Mouse (Mus musculus) CH12.LX (cell line): ENCODE data around the gene Map3k11. TPM values are rescaled to one million over a fixed set of nuclear protein-coding genes. Genes with fewer than 3 reads are reported as not detected.

Source experiments
- DNase-seq: peaks from one replicate; pipeline ENCODE4 v3.0.0-alpha.2; 2013; ENCODE audit errors: extremely low read depth
- H3K27ac ChIP-seq: 2 replicates; pipeline ENCODE4 v1.5.1; 2012; ENCODE audit warnings: low read depth, mild to moderate bottlenecking, control low read depth, moderate library complexity; ENCODE audit not compliant: insufficient read depth
- H3K27me3 ChIP-seq: replicated peaks from 2 replicates; pipeline ENCODE3; 2012; ENCODE audit warnings: inconsistent platforms
- H3K36me3 ChIP-seq, 2 experiments: replicated peaks in 1 of 2; 2 replicates each; pipeline versions ENCODE3 to v1.6.1; 2012; ENCODE audit warnings: inconsistent platforms in 1 of 2, low read length in 1 of 2, mild to moderate bottlenecking in 1 of 2, mixed read lengths in 1 of 2, moderate library complexity in 1 of 2; ENCODE audit not compliant: control insufficient read depth in 1 of 2, insufficient read depth in 1 of 2
- H3K4me1 ChIP-seq, 2 experiments: 2 replicates each; pipeline ENCODE4 v1.6.1; 2012; ENCODE audit warnings: inconsistent platforms in 1 of 2, moderate library complexity in 1 of 2; ENCODE audit not compliant: insufficient read depth in 2 of 2, control insufficient read depth in 1 of 2
- H3K4me2 ChIP-seq: 2 replicates; pipeline ENCODE4 v1.6.1; 2012; ENCODE audit warnings: low read depth, mild to moderate bottlenecking, control low read depth; ENCODE audit not compliant: poor library complexity, insufficient read depth, severe bottlenecking
- H3K4me3 ChIP-seq, 3 experiments: fragments of 150-350 bp in 1 of 3; sonication (generic) in 1 of 3; replicated peaks in 1 of 3; 2 replicates each; pipeline versions ENCODE3 to v1.5.1; 2011 to 2012; ENCODE audit warnings: low read depth in 2 of 3, low read length in 2 of 3, mild to moderate bottlenecking in 2 of 3, moderate library complexity in 2 of 3, control low read depth in 1 of 3, improper control_type of control experiment in 1 of 3, inconsistent platforms in 1 of 3, mixed read lengths in 1 of 3; ENCODE audit not compliant: poor library complexity in 1 of 3
- H3K79me2 ChIP-seq: replicated peaks from 2 replicates; pipeline ENCODE4 v1.6.1; 2012; ENCODE audit warnings: mild to moderate bottlenecking, moderate library complexity; ENCODE audit not compliant: control insufficient read depth, poor library complexity, insufficient read depth, severe bottlenecking; ENCODE audit errors: extremely low read depth
- H3K9ac ChIP-seq: 2 replicates; pipeline ENCODE4 v1.6.1; 2012; ENCODE audit warnings: low read depth, mild to moderate bottlenecking, control low read depth, moderate library complexity; ENCODE audit not compliant: insufficient read depth
- H3K9me3 ChIP-seq: replicated peaks from 2 replicates; pipeline ENCODE3; 2012; ENCODE audit warnings: low read length, inconsistent platforms, mixed read lengths
- BHLHE40 ChIP-seq: IDR thresholded peaks from 2 replicates; pipeline ENCODE4 v1.6.1; 2011; ENCODE audit warnings: mild to moderate bottlenecking, low read depth, low read length, improper control_type of control experiment
- CHD1 ChIP-seq: IDR thresholded peaks from 2 replicates; pipeline ENCODE4 v1.6.1; 2012; ENCODE audit warnings: low read depth, low read length, improper control_type of control experiment, inconsistent platforms
- CHD2 ChIP-seq: IDR thresholded peaks from 2 replicates; pipeline ENCODE4 v1.6.1; 2011; ENCODE audit warnings: low read length, improper control_type of control experiment
- CTCF ChIP-seq, 2 experiments: IDR thresholded peaks in 1 of 2; conservative IDR thresholded peaks in 1 of 2; 2 replicates each; pipeline ENCODE4 v1.5.1; 2011 to 2012; ENCODE audit warnings: low read depth in 2 of 2, low read length in 2 of 2, improper control_type of control experiment in 1 of 2, inconsistent platforms in 1 of 2, mild to moderate bottlenecking in 1 of 2, moderate library complexity in 1 of 2
- E2F4 ChIP-seq: IDR thresholded peaks from 2 replicates; pipeline ENCODE4 v1.6.1; 2011; ENCODE audit warnings: low read depth, low read length, improper control_type of control experiment; ENCODE audit not compliant: insufficient replicate concordance
- ELF1 ChIP-seq: IDR thresholded peaks from 2 replicates; pipeline ENCODE4 v1.6.1; 2014; ENCODE audit warnings: low read depth, mild to moderate bottlenecking, inconsistent platforms, low read length, improper control_type of control experiment
- EP300 ChIP-seq: IDR thresholded peaks from 2 replicates; pipeline ENCODE4 v1.6.1; 2011; ENCODE audit warnings: low read length, improper control_type of control experiment
- ETS1 ChIP-seq: conservative IDR thresholded peaks from 2 replicates; pipeline ENCODE4 v1.6.1; 2012; ENCODE audit warnings: low read depth, mild to moderate bottlenecking, inconsistent platforms, low read length, improper control_type of control experiment, moderate library complexity
- GABPA ChIP-seq: IDR thresholded peaks from 2 replicates; pipeline ENCODE4 v1.6.1; 2012; ENCODE audit warnings: low read depth, low read length, improper control_type of control experiment, inconsistent platforms; ENCODE audit not compliant: insufficient replicate concordance
- HCFC1 ChIP-seq: IDR thresholded peaks from 2 replicates; pipeline ENCODE4 v1.6.1; 2012; ENCODE audit warnings: low read depth, mild to moderate bottlenecking, inconsistent platforms, low read length, improper control_type of control experiment
- IRF4 ChIP-seq: IDR thresholded peaks from 2 replicates; pipeline ENCODE4 v1.6.1; 2014; ENCODE audit warnings: low read depth, mild to moderate bottlenecking, inconsistent platforms, low read length, improper control_type of control experiment
- JUN ChIP-seq: IDR thresholded peaks from 2 replicates; pipeline ENCODE4 v1.6.1; 2011; ENCODE audit warnings: low read depth, mild to moderate bottlenecking, low read length, improper control_type of control experiment, moderate library complexity; ENCODE audit not compliant: insufficient read depth
- JUND ChIP-seq: conservative IDR thresholded peaks from 2 replicates; pipeline ENCODE4 v1.6.1; 2011; ENCODE audit warnings: low read depth, low read length, improper control_type of control experiment
- KAT2A ChIP-seq: IDR thresholded peaks from 2 replicates; pipeline ENCODE4 v1.6.1; 2012; ENCODE audit warnings: low read length, improper control_type of control experiment, inconsistent platforms; ENCODE audit not compliant: insufficient replicate concordance
- MAFK ChIP-seq: IDR thresholded peaks from 2 replicates; pipeline ENCODE4 v1.6.1; 2011; ENCODE audit warnings: low read length, improper control_type of control experiment; ENCODE audit not compliant: insufficient replicate concordance
- MAX ChIP-seq: IDR thresholded peaks from 2 replicates; pipeline ENCODE4 v1.6.1; 2011; ENCODE audit warnings: low read length, improper control_type of control experiment
- MAZ ChIP-seq: IDR thresholded peaks from 2 replicates; pipeline ENCODE4 v1.6.1; 2012; ENCODE audit warnings: low read depth, mild to moderate bottlenecking, inconsistent platforms, low read length, improper control_type of control experiment, moderate library complexity
- MEF2A ChIP-seq: IDR thresholded peaks from 2 replicates; pipeline ENCODE4 v1.6.1; 2014; ENCODE audit warnings: low read depth, mild to moderate bottlenecking, inconsistent platforms, low read length, improper control_type of control experiment, borderline replicate concordance
- MXI1 ChIP-seq: IDR thresholded peaks from 2 replicates; pipeline ENCODE4 v1.6.1; 2011; ENCODE audit warnings: mild to moderate bottlenecking, low read depth, low read length, improper control_type of control experiment
- MYC ChIP-seq: IDR thresholded peaks from 2 replicates; pipeline ENCODE4 v1.6.1; 2011; ENCODE audit warnings: low read depth, mild to moderate bottlenecking, improper control_type of control experiment, low read length
- NELFE ChIP-seq: IDR thresholded peaks from 2 replicates; pipeline ENCODE4 v1.6.1; 2011; ENCODE audit warnings: low read depth, low read length, improper control_type of control experiment
- NRF1 ChIP-seq: IDR thresholded peaks from 2 replicates; pipeline ENCODE4 v1.6.1; 2014; ENCODE audit warnings: low read depth, mild to moderate bottlenecking, inconsistent platforms, low read length, improper control_type of control experiment, moderate library complexity
- PAX5 ChIP-seq: IDR thresholded peaks from 2 replicates; pipeline ENCODE4 v1.6.1; 2012; ENCODE audit warnings: low read length, inconsistent platforms, mixed read lengths
- POLR2A ChIP-seq: IDR thresholded peaks from 2 replicates; pipeline ENCODE4 v1.6.1; 2011; ENCODE audit warnings: low read depth, mild to moderate bottlenecking, improper control_type of control experiment, low read length
- POLR2AphosphoS2 ChIP-seq: IDR thresholded peaks from 2 replicates; pipeline ENCODE4 v1.6.1; 2011; ENCODE audit warnings: low read depth, low read length, improper control_type of control experiment
- RAD21 ChIP-seq: IDR thresholded peaks from 2 replicates; pipeline ENCODE4 v1.6.1; 2011; ENCODE audit warnings: low read depth, mild to moderate bottlenecking, low read length, improper control_type of control experiment, moderate library complexity
- RCOR1 ChIP-seq: conservative IDR thresholded peaks from 2 replicates; pipeline ENCODE4 v1.6.1; 2012; ENCODE audit warnings: low read depth, mild to moderate bottlenecking, inconsistent platforms, low read length, improper control_type of control experiment
- SIN3A ChIP-seq: IDR thresholded peaks from 2 replicates; pipeline ENCODE4 v1.6.1; 2012; ENCODE audit warnings: low read length, improper control_type of control experiment, inconsistent platforms
- SMC3 ChIP-seq: IDR thresholded peaks from 2 replicates; pipeline ENCODE4 v1.6.1; 2011; ENCODE audit warnings: low read depth, low read length, improper control_type of control experiment
- TBP ChIP-seq: conservative IDR thresholded peaks from 2 replicates; pipeline ENCODE4 v1.6.1; 2011; ENCODE audit warnings: low read depth, low read length, improper control_type of control experiment
- TCF12 ChIP-seq: IDR thresholded peaks from 2 replicates; pipeline ENCODE4 v1.6.1; 2014; ENCODE audit warnings: low read depth, mild to moderate bottlenecking, inconsistent platforms, low read length, improper control_type of control experiment
- UBTF ChIP-seq: IDR thresholded peaks from 2 replicates; pipeline ENCODE4 v1.6.1; 2012; ENCODE audit warnings: low read depth, mild to moderate bottlenecking, inconsistent platforms, low read length, improper control_type of control experiment, moderate library complexity
- USF1 ChIP-seq: IDR thresholded peaks from 2 replicates; pipeline ENCODE4 v1.6.1; 2014; ENCODE audit warnings: low read depth, mild to moderate bottlenecking, inconsistent platforms, low read length, improper control_type of control experiment
- USF2 ChIP-seq: conservative IDR thresholded peaks from 2 replicates; pipeline ENCODE4 v1.6.1; 2011; ENCODE audit warnings: low read depth, low read length, improper control_type of control experiment
- ZC3H11A ChIP-seq: IDR thresholded peaks from 2 replicates; pipeline ENCODE4 v1.6.1; 2012; ENCODE audit warnings: low read depth, mild to moderate bottlenecking, inconsistent platforms, low read length, improper control_type of control experiment
- ZKSCAN1 ChIP-seq: IDR thresholded peaks from 2 replicates; pipeline ENCODE4 v1.6.1; 2012; ENCODE audit warnings: low read depth, inconsistent platforms, low read length, improper control_type of control experiment, borderline replicate concordance
- ZMIZ1 ChIP-seq: IDR thresholded peaks from 2 replicates; pipeline ENCODE4 v1.6.1; 2012; ENCODE audit warnings: low read depth, mild to moderate bottlenecking, inconsistent platforms, low read length, improper control_type of control experiment
- ZNF384 ChIP-seq: IDR thresholded peaks from 2 replicates; pipeline ENCODE4 v1.6.1; 2012; ENCODE audit warnings: low read depth, low read length, improper control_type of control experiment, inconsistent platforms
- dilution Hi-C: fragments of 300-500 bp; cut with MboI; formaldehyde crosslinking; loops from 2 replicates; pipeline ENCODE4 v1.14.3; 2020; ENCODE audit warnings: low sequenced_read_pairs; ENCODE audit not compliant: extremely low pct_unique_long_range_greater_than_20kb, extremely low pct_ligation_motif_present
- in situ Hi-C: fragments of 300-500 bp; cut with MboI; formaldehyde crosslinking; loops from 3 replicates; pipeline ENCODE4 v1.14.3; 2019; ENCODE audit warnings: low sequenced_read_pairs, low pct_ligation_motif_present, low pct_unique_long_range_greater_than_20kb, mixed read lengths
- polyA plus RNA-seq: library from polyadenylated mRNA; unstranded; fragments of >175 nt; gene quantifications from 2 replicates; pipeline ENCODE4 v1.2.1, GENCODE M21; 2012; ENCODE audit warnings: low read depth; ENCODE audit not compliant: insufficient read length
- total RNA-seq, 2 experiments: library from RNA; depleted of rRNA; stranded (reverse); fragments of 300-350 nt in 1 of 2; fragments of >200 nt in 1 of 2; gene quantifications; 2 replicates each; pipeline ENCODE4 v1.2.3; 2012 to 2014

Gene Map3k11
- total and polyA plus RNA-seq, 3 experiments, result 6.0 to 16.0 (median 13.5) TPM

DNA sequence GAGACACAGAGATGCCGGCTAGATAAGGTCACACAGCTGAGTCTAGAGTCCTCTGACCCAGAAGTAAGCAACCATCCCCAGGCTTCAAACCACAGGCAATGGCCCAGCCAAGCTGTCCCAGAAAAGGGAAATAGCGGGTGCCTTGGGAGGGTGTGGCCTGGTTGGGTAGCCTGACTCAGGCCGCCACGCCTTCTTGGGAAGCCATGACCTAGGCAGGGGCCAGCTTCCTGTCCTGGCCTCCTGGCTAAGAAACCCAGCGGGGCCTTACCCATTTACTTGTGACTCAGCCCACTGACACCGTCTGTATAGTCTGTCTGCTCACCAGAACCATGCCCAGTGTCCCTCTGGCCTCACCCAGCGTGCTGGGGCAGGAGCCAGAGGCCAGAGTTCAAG is 36.0 kb downstream of the Map3k11 start:
- H3K79me2 ChIP-seq, result peaks cover 26% of the 10 kb centered on the region
- peaks cover 33 to 49% of the 10 kb centered on the region in 2 experiments for H3K36me3 ChIP-seq
- dilution Hi-C loops, result no loop called here
- TF ChIP-seq RAD21 (no peak), TBP (peak; percentile 80), MAZ (no peak), POLR2A (peak; percentile 76), MYC (peak; percentile 27; the same call in 1 of the 2 replicates), JUN (no peak), EP300 (no peak), MAFK (no peak), NELFE (0 out of 2 replicates have a peak, but pooled peaks have one; percentile 62), HCFC1 (peak; percentile 28; the same call in 1 of the 2 replicates), NRF1 (no peak; the same call in 1 of the 2 replicates), GABPA (no peak), E2F4 (no peak), SMC3 (no peak), ETS1 (peak; percentile 38; the same call in 1 of the 2 replicates), ZKSCAN1 (no peak), TCF12 (peak; percentile 37; the same call in 1 of the 2 replicates), IRF4 (peak; percentile 18; the same call in 1 of the 2 replicates), CHD2 (no peak), POLR2AphosphoS2 (no peak; the same call in 1 of the 2 replicates), BHLHE40 (no peak), MEF2A (no peak), MAX (no peak), MXI1 (0 out of 2 replicates have a peak, but pooled peaks have one; percentile 68), PAX5 (no peak), ZC3H11A (no peak), RCOR1 (no peak), USF2 (no peak), SIN3A (peak; percentile 61), USF1 (no peak), ZNF384 (no peak), ZMIZ1 (no peak), KAT2A (no peak), CHD1 (no peak), CTCF (conservative IDR thresholded peaks at IDR 0.05 in 1 of 2, IDR thresholded peaks at IDR 0.05 in 1 of 2; ENCODE audit: low read depth in 2 of 2, low read length in 2 of 2) (no peak), UBTF (no peak), ELF1 (peak; percentile 77), JUND (no peak)
- TF ChIP-seq, all 38 proteins: peak for 11
- Histone ChIP-seq H3K4me2 (peak overlapping the region; percentile 57), H3K27me3 (no peaks in the 10 kb centered on the region), H3K4me1 (peaks cover 14 to 43% of the 10 kb centered on the region in 2 experiments), H3K27ac (peak overlapping the region; percentile 95), H3K9ac (peak overlapping the region; percentile 88), H3K4me3 (peak overlapping the region; percentile 75 to 85 (median 76)), H3K9me3 (no peaks in the 10 kb centered on the region)
- peak; percentile 85 for DNase-seq
- in situ Hi-C loops, result no loop called here
